Mouse (Mus musculus) embryonic facial prominence, embryonic 11.5 days (tissue): Measurements from ENCODE around the gene Ptprg. TPM values are rescaled to one million over a fixed set of nuclear protein-coding genes. Genes with fewer than 3 reads are reported as not detected.

ENCODE experiments used
- ATAC-seq: fragments of 200-750 bp; cut with Nextera tagmentation; replicated peaks from 2 replicates; pipeline ENCODE4 v1.8.0; 2017; ENCODE audit warnings: low read depth; ENCODE audit not compliant: insufficient number of reproducible peaks, low FRiP score, low TSS enrichment
- DNase-seq: peaks from one replicate; pipeline ENCODE4 v3.0.0-alpha.2; 2015; ENCODE audit warnings: low spot score
- H3K27ac ChIP-seq: fragments of 300-500 bp; sonication (generic); replicated peaks from 2 replicates; pipeline ENCODE4 v1.5.1; 2014; ENCODE audit warnings: mild to moderate bottlenecking, low read depth, low read length, control low read depth
- H3K27me3 ChIP-seq: fragments of 300-500 bp; sonication (generic); 2 replicates; pipeline ENCODE4 v1.6.1; 2014; ENCODE audit warnings: mild to moderate bottlenecking, low read length, moderate library complexity, mixed read lengths; ENCODE audit not compliant: control insufficient read depth, insufficient read depth
- H3K36me3 ChIP-seq: fragments of 300-500 bp; sonication (generic); replicated peaks from 2 replicates; pipeline ENCODE4 v1.6.1; 2014; ENCODE audit warnings: low read depth, mild to moderate bottlenecking, low read length, moderate library complexity, mixed read lengths; ENCODE audit not compliant: control insufficient read depth, insufficient read depth
- H3K4me1 ChIP-seq: fragments of 300-500 bp; sonication (generic); 2 replicates; pipeline ENCODE4 v1.6.1; 2014; ENCODE audit warnings: low read length, mixed read lengths; ENCODE audit not compliant: control insufficient read depth, insufficient read depth
- H3K4me2 ChIP-seq: fragments of 300-500 bp; sonication (generic); 2 replicates; pipeline ENCODE4 v1.6.1; 2014; ENCODE audit warnings: low read depth, mild to moderate bottlenecking, control low read depth, low read length, moderate library complexity
- H3K4me3 ChIP-seq: fragments of 300-500 bp; sonication (generic); 2 replicates; pipeline ENCODE4 v1.5.1; 2014; ENCODE audit warnings: low read depth, low read length, control low read depth
- H3K9ac ChIP-seq: fragments of 300-500 bp; sonication (generic); replicated peaks from 2 replicates; pipeline ENCODE4 v1.6.1; 2014; ENCODE audit warnings: mild to moderate bottlenecking, control low read depth, low read length
- H3K9me3 ChIP-seq: fragments of 300-500 bp; sonication (generic); replicated peaks from 2 replicates; pipeline ENCODE4 v1.6.1; 2016; ENCODE audit warnings: mild to moderate bottlenecking, low read length, inconsistent platforms, mixed read lengths; ENCODE audit not compliant: control insufficient read depth
- WGBS: fragments of 180-500 bp; shearing (Covaris S2); extraction: QIAGEN DNeasy Blood & Tissue Kit; methylation state at CpG from one replicate; pipeline ENCODE4 v1.1.7; 2014; 5-methylcytosine and 5-hydroxymethylcytosine counted together
- polyA plus RNA-seq: library from polyadenylated mRNA; unstranded; fragments of >200 nt; fragmentation: Nextera tagmentation; extraction: Ambion mirVana; gene quantifications from 2 replicates; pipeline ENCODE4 v1.2.1, GENCODE M21; 2014

The Ptprg gene
- polyA plus RNA-seq, 1 experiment from 2014 or later, result 28.7 TPM

GRCm38 (mm10) chr14:11981764-11982163 lies 428.4 kb downstream of the Ptprg start:
- Histone ChIP-seq H3K27me3 (no peaks in the 10 kb centered on the region), H3K9me3 (no peaks in the 10 kb centered on the region), H3K9ac (no peak overlapping the region), H3K4me2 (no peak overlapping the region), H3K4me1 (no peaks in the 10 kb centered on the region), H3K27ac (no peak overlapping the region), H3K36me3 (no peaks in the 10 kb centered on the region), H3K4me3 (no peak overlapping the region)
- 89% methylated on average over 4 of the region's 4 CpGs for WGBS
- ATAC-seq (no peak), DNase-seq (no peak)

DNA sequence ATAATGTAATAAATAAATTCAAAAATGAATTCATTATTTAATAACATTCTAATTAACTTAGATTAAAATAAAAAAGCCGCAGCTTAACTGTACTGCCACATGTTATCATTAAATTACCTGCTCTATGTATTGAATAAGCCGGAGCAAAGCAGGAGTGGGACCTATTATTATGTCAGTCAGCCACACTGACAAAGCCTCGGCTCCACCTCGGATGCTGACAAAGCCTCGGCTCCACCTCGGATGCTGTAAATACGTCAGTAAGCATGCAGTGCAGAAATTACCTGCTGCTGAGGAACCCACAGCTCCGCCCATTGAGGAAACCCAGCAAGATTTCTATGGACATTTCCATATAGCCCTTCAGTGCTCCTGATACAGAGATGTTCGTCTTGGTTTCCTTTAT lies 429.7 kb downstream of the Ptprg start:
- Histone ChIP-seq H3K27me3 (no peaks in the 10 kb centered on the region), H3K27ac (no peak overlapping the region), H3K9ac (no peak overlapping the region), H3K36me3 (no peaks in the 10 kb centered on the region), H3K9me3 (no peaks in the 10 kb centered on the region), H3K4me1 (no peaks in the 10 kb centered on the region), H3K4me3 (no peak overlapping the region), H3K4me2 (no peak overlapping the region)
- WGBS, result 78% methylated on average over 9 of the region's 9 CpGs
- ATAC-seq (no peak), DNase-seq (no peak)

DNA sequence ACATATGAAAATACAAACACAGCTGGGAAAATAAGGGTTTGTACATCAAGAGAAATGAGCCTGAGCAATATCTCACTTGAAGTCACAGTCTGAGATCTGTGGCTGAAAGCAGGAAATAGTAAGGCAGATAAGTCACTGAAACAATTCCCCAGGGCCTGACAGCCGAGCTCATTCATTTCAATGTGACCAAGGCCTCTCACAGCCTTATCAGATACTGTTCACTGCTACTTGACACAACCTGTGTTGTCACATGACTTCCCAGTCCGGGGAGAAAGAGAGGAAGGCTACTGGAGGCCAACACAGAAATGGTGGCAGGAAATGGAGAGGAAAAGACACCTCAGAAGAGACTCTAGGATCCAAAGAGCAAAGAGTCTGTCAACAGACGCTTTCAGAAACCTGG lies 430.8 kb downstream of the Ptprg start:
- WGBS, result 55% methylated on average over 3 of the region's 3 CpGs
- no peak overlapping the region for H3K4me3 ChIP-seq
- H3K4me2 ChIP-seq, result no peak overlapping the region
- no peaks in the 10 kb centered on the region for H3K27me3 ChIP-seq
- no peak for ATAC-seq
- H3K36me3 ChIP-seq, result no peaks in the 10 kb centered on the region
- H3K4me1 ChIP-seq, result no peaks in the 10 kb centered on the region
- H3K9me3 ChIP-seq, result no peaks in the 10 kb centered on the region
- DNase-seq, result no peak
- no peak overlapping the region for H3K9ac ChIP-seq
- no peak overlapping the region for H3K27ac ChIP-seq

DNA sequence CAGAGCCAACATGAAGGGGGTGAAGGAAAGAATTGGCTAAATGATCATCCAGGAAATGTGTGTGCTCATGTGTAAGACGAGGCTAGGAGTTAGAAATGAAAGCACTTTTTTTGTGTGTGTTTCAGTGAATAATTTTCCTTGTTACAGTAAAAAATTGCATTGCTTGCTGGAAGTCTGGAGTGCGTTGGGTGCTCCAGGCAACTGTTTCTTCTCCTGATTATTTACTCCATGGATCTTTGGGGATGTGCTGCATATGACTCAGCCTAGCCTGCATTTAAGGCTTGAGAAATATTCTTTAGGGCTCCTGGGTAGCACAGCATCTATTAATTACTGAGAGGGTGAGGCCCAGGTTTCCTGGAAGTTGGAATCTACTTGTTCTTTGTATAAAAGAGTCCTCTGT lies 435.6 kb downstream of the Ptprg start:
- DNase-seq, result no peak
- H3K9ac ChIP-seq, result no peak overlapping the region
- H3K27ac ChIP-seq, result no peak overlapping the region
- H3K27me3 ChIP-seq, result no peaks in the 10 kb centered on the region
- H3K36me3 ChIP-seq, result no peaks in the 10 kb centered on the region
- no peaks in the 10 kb centered on the region for H3K9me3 ChIP-seq
- no peak overlapping the region for H3K4me2 ChIP-seq
- H3K4me3 ChIP-seq, result no peak overlapping the region
- 66% methylated on average over 2 of the region's 2 CpGs for WGBS
- H3K4me1 ChIP-seq, result no peaks in the 10 kb centered on the region
- ATAC-seq, result no peak

DNA sequence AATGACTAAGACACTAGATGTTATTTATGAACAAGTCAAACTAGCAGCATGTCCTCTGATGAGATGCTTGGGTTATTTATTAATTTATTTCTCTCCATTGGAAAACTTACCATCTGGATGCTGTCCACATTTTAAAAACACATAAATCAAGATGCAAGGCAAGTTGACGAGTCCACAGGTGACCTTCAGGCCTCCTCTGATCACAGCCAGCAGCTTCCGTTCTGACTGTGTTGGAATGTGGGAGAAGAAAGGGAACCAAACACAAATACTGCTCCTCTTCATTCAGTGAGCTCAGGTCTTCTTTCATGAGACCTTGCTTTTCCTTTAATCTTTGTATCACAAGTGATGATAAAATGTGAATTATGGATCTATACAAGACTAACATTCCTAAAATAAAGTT lies 437.8 kb downstream of the Ptprg start:
- H3K9ac ChIP-seq, result no peak overlapping the region
- H3K4me3 ChIP-seq, result no peak overlapping the region
- no peaks in the 10 kb centered on the region for H3K9me3 ChIP-seq
- no peak for DNase-seq
- no peaks in the 10 kb centered on the region for H3K27me3 ChIP-seq
- no peaks in the 10 kb centered on the region for H3K36me3 ChIP-seq
- no peak overlapping the region for H3K27ac ChIP-seq
- 82% methylated on average over 2 of the region's 2 CpGs for WGBS
- no peaks in the 10 kb centered on the region for H3K4me1 ChIP-seq
- no peak for ATAC-seq
- no peak overlapping the region for H3K4me2 ChIP-seq

DNA sequence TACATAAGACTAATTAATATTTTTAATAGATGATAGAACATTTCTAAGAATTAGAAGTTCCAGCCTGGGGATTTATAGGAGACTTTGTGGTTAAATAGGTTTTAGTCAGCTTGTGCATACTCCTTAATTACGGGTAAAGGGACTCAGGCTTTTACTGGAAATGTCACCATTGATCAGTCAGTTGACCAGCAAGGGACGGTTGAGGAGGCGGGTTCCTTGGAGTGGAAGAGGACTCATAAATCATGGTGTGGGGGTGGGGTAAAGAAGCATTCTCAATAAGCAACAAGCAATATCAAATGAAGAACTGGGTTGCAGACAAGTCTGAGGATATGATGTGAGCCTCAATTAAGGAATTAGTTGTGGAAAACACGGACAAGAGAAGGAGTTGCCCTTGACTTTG lies 438.8 kb downstream of the Ptprg start:
- WGBS, result 80% methylated on average over 4 of the region's 4 CpGs

DNA sequence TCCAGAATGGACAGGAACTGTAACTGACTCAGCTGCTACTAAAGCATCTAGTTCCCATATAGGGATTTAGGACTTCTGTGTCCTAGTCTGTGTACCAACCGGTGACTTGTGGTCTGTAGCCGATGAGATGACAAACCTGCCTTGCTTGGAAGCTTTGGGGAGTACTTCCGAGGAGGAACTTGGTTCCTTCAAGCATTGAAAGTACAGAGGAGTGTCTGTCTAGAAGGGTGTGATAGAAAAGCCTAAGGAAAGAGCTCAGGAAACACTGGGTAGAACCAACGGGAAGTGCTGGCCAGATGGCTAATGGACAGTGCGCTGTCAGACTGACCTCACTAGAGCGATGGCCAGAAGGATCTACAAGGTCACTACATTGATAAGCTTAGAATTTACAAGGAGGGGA lies 439.2 kb downstream of the Ptprg start:
- Histone ChIP-seq H3K4me2 (no peak overlapping the region), H3K4me3 (no peak overlapping the region), H3K27me3 (no peaks in the 10 kb centered on the region), H3K36me3 (no peaks in the 10 kb centered on the region), H3K4me1 (no peaks in the 10 kb centered on the region), H3K9me3 (no peaks in the 10 kb centered on the region), H3K27ac (no peak overlapping the region), H3K9ac (no peak overlapping the region)
- no peak for DNase-seq
- 89% methylated on average over 6 of the region's 6 CpGs for WGBS
- no peak for ATAC-seq

More for the DNA sequence above, 438.8 kb downstream of the Ptprg start:
- no peaks in the 10 kb centered on the region for H3K27me3 ChIP-seq
- ATAC-seq (no peak), DNase-seq (no peak)
- H3K9me3 ChIP-seq, result no peaks in the 10 kb centered on the region
- no peak overlapping the region for H3K27ac ChIP-seq
- no peak overlapping the region for H3K9ac ChIP-seq
- H3K36me3 ChIP-seq, result no peaks in the 10 kb centered on the region
- no peaks in the 10 kb centered on the region for H3K4me1 ChIP-seq
- H3K4me2 ChIP-seq, result no peak overlapping the region
- H3K4me3 ChIP-seq, result no peak overlapping the region

- Histone ChIP-seq H3K27ac (no peak overlapping the region), H3K4me2 (no peak overlapping the region), H3K4me3 (no peak overlapping the region), H3K36me3 (no peaks in the 10 kb centered on the region), H3K9me3 (no peaks in the 10 kb centered on the region), H3K4me1 (no peaks in the 10 kb centered on the region), H3K27me3 (no peaks in the 10 kb centered on the region), H3K9ac (no peak overlapping the region)
- DNase-seq (no peak), ATAC-seq (no peak)
- WGBS, result 92% methylated on average over 6 of the region's 6 CpGs
Observed at GRCm38 (mm10) chr14:11997555-11997954, 444.2 kb downstream of the Ptprg start.
